Mouse (Mus musculus): ENCODE results near the gene Itgb3bp. TPM values are rescaled to one million over a fixed set of nuclear protein-coding genes. Genes with fewer than 3 reads are reported as not detected.

Itgb3bp gene
- polyA plus RNA-seq, 1 experiment from 2014 or later: 25.1 TPM

Other genes starting within 250 kb of the Itgb3bp start
- gene Alg6, start 214.1 kb downstream of the Itgb3bp start, polyA plus RNA-seq (2015; fragmentation: Nextera tagmentation; extraction: Ambion mirVana): 10.2 and 10.4 TPM in 2 replicates
- gene Efcab7, start 100.6 kb downstream of the Itgb3bp start, polyA plus RNA-seq (2015; fragmentation: Nextera tagmentation; extraction: Ambion mirVana): 19.7 and 22.7 TPM in 2 replicates
- gene Pgm1, start 399 bp downstream of the Itgb3bp start, polyA plus RNA-seq (2015; fragmentation: Nextera tagmentation; extraction: Ambion mirVana): 43.2 and 46.8 TPM in 2 replicates
- gene Ror1, start 166.0 kb upstream of the Itgb3bp start, polyA plus RNA-seq (2015; fragmentation: Nextera tagmentation; extraction: Ambion mirVana): 0.99 and 1.1 TPM in 2 replicates